Mouse (Mus musculus) liver, embryonic 12.5 days (tissue): ENCODE measurements around the gene 9230112D13Rik. TPM values are rescaled to one million over a fixed set of nuclear protein-coding genes. Genes with fewer than 3 reads are reported as not detected.

Source experiments
- ATAC-seq: fragments of 200-750 bp; cut with Nextera tagmentation; 2 replicates; pipeline ENCODE4 v1.8.0; 2017; ENCODE audit warnings: moderate number of reproducible peaks, mild to moderate bottlenecking, moderate library complexity
- H3K27ac ChIP-seq: fragments of 300-500 bp; sonication (generic); 2 replicates; pipeline ENCODE4 v1.5.1; 2016; ENCODE audit warnings: mild to moderate bottlenecking
- H3K27me3 ChIP-seq: fragments of 300-500 bp; sonication (generic); replicated peaks from 2 replicates; pipeline ENCODE4 v1.6.1; 2016; ENCODE audit warnings: mild to moderate bottlenecking, moderate library complexity
- H3K36me3 ChIP-seq: fragments of 300-500 bp; sonication (generic); 2 replicates; pipeline ENCODE4 v1.6.1; 2016; ENCODE audit warnings: mild to moderate bottlenecking, moderate library complexity
- H3K4me1 ChIP-seq: fragments of 300-500 bp; sonication (generic); 2 replicates; pipeline ENCODE4 v1.6.1; 2016
- H3K4me2 ChIP-seq: fragments of 300-500 bp; sonication (generic); 2 replicates; pipeline ENCODE4 v1.6.1; 2016; ENCODE audit warnings: mild to moderate bottlenecking, moderate library complexity
- H3K4me3 ChIP-seq: fragments of 300-500 bp; sonication (generic); 2 replicates; pipeline ENCODE4 v1.5.1; 2016; ENCODE audit warnings: mild to moderate bottlenecking, moderate library complexity
- H3K9ac ChIP-seq: fragments of 300-500 bp; sonication (generic); 2 replicates; pipeline ENCODE4 v1.6.1; 2016; ENCODE audit warnings: mild to moderate bottlenecking, moderate library complexity
- H3K9me3 ChIP-seq: fragments of 300-500 bp; sonication (generic); replicated peaks from 2 replicates; pipeline ENCODE4 v1.6.1; 2016; ENCODE audit warnings: mild to moderate bottlenecking, moderate library complexity
- WGBS: fragments of 180-500 bp; shearing (Covaris S2); methylation state at CpG from one replicate; pipeline ENCODE4 v1.1.7; 2016; ENCODE audit not compliant: insufficient replicate concordance; 5-methylcytosine and 5-hydroxymethylcytosine counted together
- polyA plus RNA-seq: library from polyadenylated mRNA; unstranded; fragments of >200 nt; fragmentation: Nextera tagmentation; extraction: Ambion mirVana; gene quantifications from 2 replicates; pipeline ENCODE4 v1.2.1, GENCODE M21; 2016

Gene 9230112D13Rik
- polyA plus RNA-seq, 1 experiment from 2014 or later: not detected

DNA sequence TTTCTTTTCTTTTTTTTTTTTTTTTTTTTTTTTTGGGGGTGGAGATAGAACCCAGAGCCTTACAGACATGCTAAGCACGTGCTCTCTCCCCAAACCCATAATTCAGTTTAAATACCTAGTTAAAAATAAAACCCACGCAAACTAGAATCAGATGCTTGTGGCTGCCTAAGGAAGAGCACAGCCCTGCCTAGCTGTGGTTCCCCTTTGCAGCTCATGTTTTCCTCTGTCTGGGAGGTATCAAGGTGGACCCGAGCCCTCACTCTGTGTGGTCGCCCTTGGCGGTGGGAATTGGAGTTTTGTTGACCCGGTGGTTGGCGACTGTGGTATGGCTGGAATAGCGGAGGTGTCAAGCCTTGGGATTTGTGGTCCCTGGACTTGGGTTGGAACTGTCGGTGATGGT, 36.3 kb upstream of the 9230112D13Rik start:
- H3K36me3 ChIP-seq: no peaks in the 10 kb centered on the region
- H3K9me3 ChIP-seq: no peaks in the 10 kb centered on the region
- no peak overlapping the region for H3K4me3 ChIP-seq
- ATAC-seq: no peak
- peaks cover 34% of the 10 kb centered on the region for H3K27me3 ChIP-seq
- no peak overlapping the region for H3K9ac ChIP-seq
- 77% methylated on average over 9 of the region's 9 CpGs for WGBS
- H3K27ac ChIP-seq: no peak overlapping the region
- no peaks in the 10 kb centered on the region for H3K4me1 ChIP-seq
- no peak overlapping the region for H3K4me2 ChIP-seq

- Histone ChIP-seq H3K36me3 (no peaks in the 10 kb centered on the region), H3K9ac (no peak overlapping the region), H3K4me2 (no peak overlapping the region), H3K4me3 (no peak overlapping the region), H3K27ac (no peak overlapping the region), H3K27me3 (peaks cover 54% of the 10 kb centered on the region), H3K9me3 (no peaks in the 10 kb centered on the region), H3K4me1 (no peaks in the 10 kb centered on the region)
- WGBS: 59% methylated on average over 13 of the region's 13 CpGs
- ATAC-seq: no peak
These were observed 32.6 kb upstream of the 9230112D13Rik start for GRCm38 (mm10) chr14:34555211-34555610.

- ATAC-seq: no peak
- Histone ChIP-seq H3K4me2 (no peak overlapping the region), H3K9me3 (no peaks in the 10 kb centered on the region), H3K9ac (no peak overlapping the region), H3K4me3 (no peak overlapping the region), H3K27me3 (peaks cover 61% of the 10 kb centered on the region), H3K27ac (no peak overlapping the region), H3K36me3 (no peaks in the 10 kb centered on the region), H3K4me1 (peaks cover 3% of the 10 kb centered on the region)
- WGBS: 39% methylated on average over 3 of the region's 3 CpGs
These were observed 31.4 kb upstream of the 9230112D13Rik start for GRCm38 (mm10) chr14:34554047-34554446.

DNA sequence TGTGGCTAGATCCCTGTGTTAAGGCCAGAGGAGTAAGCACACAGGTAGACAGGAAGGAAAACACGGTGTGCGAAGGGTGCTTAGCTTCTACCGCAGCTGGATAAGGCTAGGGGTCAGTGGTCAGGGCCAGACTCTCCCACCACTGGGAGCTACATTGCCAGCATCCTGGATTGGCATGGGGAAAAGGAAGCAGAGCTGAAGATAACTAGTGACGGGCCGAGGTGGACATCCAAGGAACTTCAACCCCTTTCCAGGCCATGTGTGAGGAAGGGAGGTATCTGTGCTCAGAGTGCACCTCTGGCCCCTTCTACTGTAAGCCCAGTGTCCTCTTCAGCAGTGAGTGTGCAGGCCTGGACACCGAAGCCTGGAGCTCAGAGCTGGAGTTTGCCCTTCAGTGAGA, 30.9 kb upstream of the 9230112D13Rik start:
- no peaks in the 10 kb centered on the region for H3K36me3 ChIP-seq
- no peak overlapping the region for H3K27ac ChIP-seq
- no peak overlapping the region for H3K4me3 ChIP-seq
- no peak overlapping the region for H3K9ac ChIP-seq
- H3K27me3 ChIP-seq: peaks cover 66% of the 10 kb centered on the region
- 67% methylated on average over 6 of the region's 6 CpGs for WGBS
- no peak for ATAC-seq
- H3K9me3 ChIP-seq: no peaks in the 10 kb centered on the region
- no peak overlapping the region for H3K4me2 ChIP-seq
- peaks cover 9% of the 10 kb centered on the region for H3K4me1 ChIP-seq

DNA sequence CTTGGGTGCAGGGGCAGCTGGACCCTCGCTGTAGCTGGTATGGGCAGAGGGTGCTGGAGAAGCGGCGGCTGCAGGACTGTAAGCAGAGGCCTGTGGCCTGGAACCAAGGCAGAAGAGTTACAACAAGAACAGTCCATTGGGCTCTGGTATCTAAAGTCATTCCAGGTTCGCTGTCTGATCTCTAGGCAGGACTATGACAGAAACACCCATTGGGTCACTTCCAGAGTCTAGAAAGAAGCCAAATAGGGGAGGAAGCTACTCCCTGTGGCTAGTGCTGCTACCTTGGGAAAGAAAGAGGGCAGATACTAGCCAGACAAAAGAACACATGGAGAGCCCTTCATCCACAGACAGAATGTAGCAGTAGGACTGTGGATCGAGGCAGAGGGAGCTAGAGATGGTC, 29.6 kb upstream of the 9230112D13Rik start:
- H3K9ac ChIP-seq: no peak overlapping the region
- no peak for ATAC-seq
- no peak overlapping the region for H3K4me2 ChIP-seq
- H3K4me3 ChIP-seq: no peak overlapping the region
- no peaks in the 10 kb centered on the region for H3K36me3 ChIP-seq
- H3K27ac ChIP-seq: no peak overlapping the region
- 63% methylated on average over 5 of the region's 5 CpGs for WGBS
- H3K4me1 ChIP-seq: peaks cover 12% of the 10 kb centered on the region
- H3K9me3 ChIP-seq: no peaks in the 10 kb centered on the region
- peaks cover 69% of the 10 kb centered on the region for H3K27me3 ChIP-seq

GRCm38 (mm10) chr14:34549004-34549671, 26.5 kb upstream of the 9230112D13Rik start:
- Histone ChIP-seq H3K36me3 (no peaks in the 10 kb centered on the region), H3K27ac (peak overlapping the region; percentile 8; the same call in 1 of the 2 replicates), H3K9me3 (no peaks in the 10 kb centered on the region), H3K4me2 (peak overlapping the region; percentile 99), H3K27me3 (peaks cover 86% of the 10 kb centered on the region), H3K4me1 (peaks cover 12% of the 10 kb centered on the region), H3K9ac (peak overlapping the region; percentile 70), H3K4me3 (peak overlapping the region; percentile 69)
- peak; percentile 81 for ATAC-seq
- WGBS: under 1% methylated on average over 55 of the region's 55 CpGs

- peak overlapping the region; percentile 99 for H3K4me2 ChIP-seq
- no peak for ATAC-seq
- 2% methylated on average over 23 of the region's 27 CpGs for WGBS
- H3K27me3 ChIP-seq: peaks cover 86% of the 10 kb centered on the region
- H3K4me3 ChIP-seq: peak overlapping the region; percentile 69
- H3K9ac ChIP-seq: peak overlapping the region; percentile 70
- no peak overlapping the region for H3K27ac ChIP-seq
- H3K9me3 ChIP-seq: no peaks in the 10 kb centered on the region
- H3K4me1 ChIP-seq: peaks cover 12% of the 10 kb centered on the region
- H3K36me3 ChIP-seq: no peaks in the 10 kb centered on the region
These were observed 25.9 kb upstream of the 9230112D13Rik start for GRCm38 (mm10) chr14:34548391-34549001.

- 51% methylated on average over 2 of the region's 2 CpGs for WGBS
- no peak overlapping the region for H3K27ac ChIP-seq
These were observed 21.9 kb upstream of the 9230112D13Rik start for GRCm38 (mm10) chr14:34544545-34544944.

DNA sequence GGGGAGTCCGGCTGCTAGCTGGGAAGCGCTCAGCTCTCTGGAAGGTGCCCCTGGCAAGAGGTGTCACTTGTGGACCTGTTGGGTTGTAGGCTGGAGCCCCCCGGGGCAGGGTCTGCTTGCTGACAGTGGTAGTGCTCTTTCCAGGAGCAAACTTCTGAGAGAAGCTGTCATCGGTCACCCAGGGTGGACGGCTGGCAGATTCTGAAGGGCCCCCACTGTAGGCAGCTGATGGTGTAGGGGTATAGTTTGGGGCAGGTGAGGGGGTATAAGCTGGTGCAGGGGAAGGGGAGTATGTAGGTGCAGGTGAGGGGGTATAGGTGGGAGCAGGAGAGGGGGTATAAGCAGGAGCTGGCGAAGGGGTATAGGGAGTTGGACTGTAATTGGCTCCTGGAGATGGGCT, 21.4 kb upstream of the 9230112D13Rik start:
- no peak overlapping the region for H3K4me3 ChIP-seq
- H3K4me2 ChIP-seq: no peak overlapping the region
- H3K4me1 ChIP-seq: peaks cover 13% of the 10 kb centered on the region
- H3K36me3 ChIP-seq: no peaks in the 10 kb centered on the region
- H3K27me3 ChIP-seq: peaks cover 82% of the 10 kb centered on the region
- ATAC-seq: no peak
- H3K27ac ChIP-seq: no peak overlapping the region
- no peaks in the 10 kb centered on the region for H3K9me3 ChIP-seq
- no peak overlapping the region for H3K9ac ChIP-seq
- 67% methylated on average over 6 of the region's 6 CpGs for WGBS

More at GRCm38 (mm10) chr14:34544545-34544944, 21.9 kb upstream of the 9230112D13Rik start:
- Histone ChIP-seq H3K27me3 (peaks cover 86% of the 10 kb centered on the region), H3K36me3 (no peaks in the 10 kb centered on the region), H3K9me3 (no peaks in the 10 kb centered on the region), H3K4me3 (no peak overlapping the region), H3K4me1 (peaks cover 17% of the 10 kb centered on the region), H3K9ac (no peak overlapping the region), H3K4me2 (no peak overlapping the region)
- no peak for ATAC-seq

DNA sequence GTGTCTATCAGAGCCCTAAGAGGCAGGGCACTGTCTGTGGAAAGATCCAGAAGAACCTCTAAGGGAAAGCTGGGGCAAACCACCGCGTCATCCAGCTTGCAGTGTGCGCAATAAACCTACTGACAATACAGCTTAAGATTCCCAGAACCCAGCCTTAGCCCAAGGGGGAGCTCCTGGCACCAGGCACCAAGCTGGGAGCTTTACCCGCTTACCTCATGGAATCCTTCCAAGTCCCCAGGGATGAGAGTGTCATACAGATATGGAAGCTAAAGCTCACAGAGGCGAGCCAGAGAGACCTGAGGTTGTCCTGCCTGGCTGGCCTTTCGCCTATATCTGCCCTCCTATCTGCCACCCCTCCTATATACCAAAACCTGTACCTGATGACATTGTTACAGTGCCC, 21.0 kb upstream of the 9230112D13Rik start:
- Histone ChIP-seq H3K27ac (no peak overlapping the region), H3K36me3 (no peaks in the 10 kb centered on the region), H3K27me3 (peaks cover 80% of the 10 kb centered on the region), H3K4me1 (peaks cover 9% of the 10 kb centered on the region; the same call in 1 of the 2 replicates), H3K9me3 (no peaks in the 10 kb centered on the region), H3K4me2 (no peak overlapping the region), H3K9ac (no peak overlapping the region), H3K4me3 (no peak overlapping the region)
- 74% methylated on average over 6 of the region's 6 CpGs for WGBS
- ATAC-seq: no peak

DNA sequence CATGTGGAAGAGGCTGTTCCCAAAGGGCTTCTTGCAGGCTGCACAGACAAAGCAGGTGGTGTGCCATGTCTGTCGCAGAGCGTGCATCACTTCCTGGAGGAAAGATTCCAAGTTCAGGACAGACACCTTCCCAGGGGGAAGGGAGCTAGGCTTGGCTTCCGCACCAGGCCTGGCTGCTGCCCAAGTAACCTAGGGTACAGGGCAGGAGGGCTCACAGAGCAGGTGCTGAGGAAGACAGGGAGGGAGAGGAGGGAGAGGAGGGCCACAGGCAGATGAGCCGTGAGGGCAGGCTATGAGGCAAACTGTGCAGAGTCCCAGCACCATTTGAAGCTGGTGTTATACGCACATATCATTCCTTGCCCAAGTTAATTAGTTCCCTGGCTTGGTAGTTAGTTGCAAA, 19.3 kb upstream of the 9230112D13Rik start:
- H3K36me3 ChIP-seq: no peaks in the 10 kb centered on the region
- no peak overlapping the region for H3K27ac ChIP-seq
- peaks cover 65% of the 10 kb centered on the region for H3K27me3 ChIP-seq
- WGBS: 76% methylated on average over 5 of the region's 5 CpGs
- H3K9ac ChIP-seq: no peak overlapping the region
- peaks cover 4% of the 10 kb centered on the region; the same call in 1 of the 2 replicates for H3K4me1 ChIP-seq
- no peak for ATAC-seq
- no peak overlapping the region for H3K4me3 ChIP-seq
- no peak overlapping the region for H3K4me2 ChIP-seq
- no peaks in the 10 kb centered on the region for H3K9me3 ChIP-seq

DNA sequence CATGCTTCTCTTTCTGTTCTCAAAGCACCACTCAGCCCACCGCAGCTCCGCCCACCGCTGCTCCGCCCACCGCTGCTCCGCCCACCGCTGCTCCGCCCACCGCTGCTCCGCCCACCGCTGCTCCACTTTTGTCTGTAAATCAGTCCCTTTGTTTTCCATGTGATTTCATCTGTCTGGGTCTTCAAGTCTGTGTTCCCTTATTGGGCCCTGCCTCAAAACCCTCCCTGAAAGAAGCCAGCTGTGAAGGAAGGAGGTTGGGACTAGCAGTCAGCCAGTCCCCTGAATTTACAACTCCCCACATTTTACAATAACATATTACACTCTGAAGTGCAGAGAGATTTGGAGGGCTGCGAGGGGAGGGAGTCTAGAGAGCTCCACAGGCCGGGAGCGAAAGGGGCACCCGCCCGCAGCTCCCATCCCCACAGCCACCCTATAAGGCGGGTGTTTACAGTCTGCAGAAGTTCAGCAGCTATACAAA, 18.1 kb upstream of the 9230112D13Rik start:
- Histone ChIP-seq H3K4me2 (peak overlapping the region; percentile 18; the same call in 1 of the 2 replicates), H3K9me3 (no peaks in the 10 kb centered on the region), H3K9ac (no peak overlapping the region), H3K4me3 (no peak overlapping the region), H3K4me1 (peaks cover 4% of the 10 kb centered on the region; the same call in 1 of the 2 replicates), H3K27ac (no peak overlapping the region), H3K27me3 (peaks cover 53% of the 10 kb centered on the region), H3K36me3 (no peaks in the 10 kb centered on the region)
- 14% methylated on average over 10 of the region's 17 CpGs for WGBS
- ATAC-seq: no peak
